Mouse (Mus musculus) layer of hippocampus, adult 18-20 months (tissue): Measurements from ENCODE around the gene Fgf12. TPM values are rescaled to one million over a fixed set of nuclear protein-coding genes. Genes with fewer than 3 reads are reported as not detected.

Experiments used
- microRNA-seq, 2 experiments: library from miRNA; unstranded; fragments of <30 nt; microRNA quantifications; one replicate each; pipeline ENCODE4 v1.2.0; 2021
- total RNA-seq, 2 experiments: library from RNA; stranded (reverse); gene quantifications; 2 replicates each; pipeline ENCODE4 v1.2.3; 2021

Gene Fgf12
- total RNA-seq, 2 experiments from 2014 or later: 140 to 146 TPM

Small RNA genes lying within 50 kb of the gene (microRNA-seq; reads per million reads assigned to microRNA genes)
- 0 reads per million in 2 experiments for gene Mir690

Other genes with a start within 250 kb of the Fgf12 start
- 10 to 100 TPM; 21.4 to 21.8 TPM for gene Mb21d2, start 176.6 kb upstream of the Fgf12 start, total RNA-seq